Mouse (Mus musculus) liver, embryonic 13.5 days (tissue): ENCODE data around the gene Atp2b2. TPM values are rescaled to one million over a fixed set of nuclear protein-coding genes. Genes with fewer than 3 reads are reported as not detected.
"Not testable (repeated sequence)": the region's sequence is repeated elsewhere in the genome, so short reads cannot be mapped to it uniquely, and the experiment has no call there.

Source experiments
- ATAC-seq: fragments of 200-750 bp; cut with Nextera tagmentation; 2 replicates; pipeline ENCODE4 v1.8.0; 2017; ENCODE audit warnings: low read depth, mild to moderate bottlenecking, moderate number of reproducible peaks, moderate library complexity
- DNase-seq: peaks from one replicate; pipeline ENCODE4 v3.0.0; 2022
- H3K27ac ChIP-seq: fragments of 300-500 bp; sonication (generic); 2 replicates; pipeline ENCODE4 v1.5.1; 2015; ENCODE audit warnings: moderate library complexity, mild to moderate bottlenecking, inconsistent platforms
- H3K27me3 ChIP-seq: fragments of 300-500 bp; sonication (generic); 2 replicates; pipeline ENCODE4 v1.6.1; 2015; ENCODE audit warnings: mild to moderate bottlenecking, inconsistent platforms
- H3K36me3 ChIP-seq: fragments of 300-500 bp; sonication (generic); 2 replicates; pipeline ENCODE4 v1.6.1; 2015; ENCODE audit warnings: mild to moderate bottlenecking, inconsistent platforms
- H3K4me1 ChIP-seq: fragments of 300-500 bp; sonication (generic); replicated peaks from 2 replicates; pipeline ENCODE4 v1.6.1; 2015; ENCODE audit warnings: inconsistent platforms
- H3K4me2 ChIP-seq: fragments of 300-500 bp; sonication (generic); 2 replicates; pipeline ENCODE4 v1.6.1; 2015; ENCODE audit warnings: inconsistent platforms, mild to moderate bottlenecking, moderate library complexity
- H3K4me3 ChIP-seq: fragments of 300-500 bp; sonication (generic); replicated peaks from 2 replicates; pipeline ENCODE4 v1.5.1; 2015; ENCODE audit warnings: mild to moderate bottlenecking, inconsistent platforms
- H3K9ac ChIP-seq: fragments of 300-500 bp; sonication (generic); 2 replicates; pipeline ENCODE4 v1.6.1; 2015; ENCODE audit warnings: mild to moderate bottlenecking, inconsistent platforms
- H3K9me3 ChIP-seq: fragments of 300-500 bp; sonication (generic); replicated peaks from 2 replicates; pipeline ENCODE4 v1.6.1; 2016; ENCODE audit warnings: inconsistent platforms
- WGBS: fragments of 180-500 bp; shearing (Covaris S2); methylation state at CpG from one replicate; pipeline ENCODE4 v1.1.7; 2015; ENCODE audit not compliant: insufficient replicate concordance; 5-methylcytosine and 5-hydroxymethylcytosine counted together
- polyA plus RNA-seq: library from polyadenylated mRNA; unstranded; fragments of >200 nt; fragmentation: Nextera tagmentation; extraction: Ambion mirVana; gene quantifications from 2 replicates; pipeline ENCODE4 v1.2.1, GENCODE M21; 2015

Atp2b2 gene
- polyA plus RNA-seq, 1 experiment from 2014 or later = 0.58 TPM

DNA sequence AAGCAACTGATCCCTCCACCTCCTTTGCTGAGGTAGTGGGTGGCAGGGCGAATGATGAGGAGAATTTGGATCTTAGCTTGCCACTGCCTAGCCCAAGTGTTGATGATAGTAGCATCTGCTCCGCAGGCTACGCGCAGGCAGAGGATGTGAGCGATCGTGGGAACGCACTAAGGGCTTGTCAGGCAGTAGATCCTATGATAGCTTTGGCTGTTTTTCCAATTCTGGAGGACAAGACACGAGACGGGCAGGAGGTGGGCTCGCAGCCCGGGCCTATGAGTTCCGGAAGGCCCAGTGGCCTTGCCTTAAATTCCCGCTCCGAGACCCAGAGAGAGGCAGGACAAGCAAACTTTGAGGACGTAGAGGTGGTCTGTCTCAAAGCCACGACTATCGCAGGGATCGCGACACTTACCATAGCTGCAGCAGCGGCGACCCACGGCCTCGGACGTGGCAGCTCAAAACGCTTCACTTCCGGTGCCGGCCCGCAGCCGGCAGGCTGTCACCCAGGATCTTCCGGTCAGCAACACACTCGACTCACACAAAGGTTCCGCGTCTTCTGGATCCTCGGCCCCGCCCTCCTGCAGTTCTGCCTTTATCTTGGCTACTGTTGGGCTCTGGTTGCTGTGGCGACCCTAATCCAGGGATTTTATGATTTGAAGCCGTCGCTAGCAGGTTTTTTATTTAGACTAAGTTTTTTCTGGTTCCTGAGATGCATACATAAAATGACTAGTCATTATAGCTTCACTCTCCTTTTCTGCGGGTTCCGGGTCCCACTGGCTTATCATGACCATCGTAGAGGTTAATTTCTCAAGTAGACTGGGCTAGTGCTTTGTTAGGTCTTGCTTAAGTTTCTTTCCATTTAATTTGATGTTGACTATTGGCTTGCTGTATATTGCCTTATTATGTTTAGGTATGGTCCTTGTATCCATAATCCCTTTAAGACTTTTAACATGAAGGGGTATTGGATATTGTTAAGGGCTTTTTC is 301.9 kb downstream of the Atp2b2 start, which contains the start of gene Sec13:
Gene Sec13, minus strand, starts transcription at position 508 of the 982 bp plus-strand sequence.
- DNase-seq (peak; percentile 80), ATAC-seq (peak; percentile 81)
- 0 out of 2 replicates have a peak, but pooled peaks cover 2% of the 10 kb centered on the region for H3K27me3 ChIP-seq
- peak within 1 kb of the TSS; percentile 70 for H3K27ac ChIP-seq
- peak within 1 kb of the TSS; percentile 84 for H3K4me2 ChIP-seq
- H3K9me3 ChIP-seq = no peaks in the 10 kb centered on the region
- H3K4me1 ChIP-seq = peaks cover 23% of the 10 kb centered on the region
- WGBS = 7% methylated on average over 41 of the region's 41 CpGs
- peak within 1 kb of the TSS; percentile 83 for H3K4me3 ChIP-seq
- H3K36me3 ChIP-seq = peaks cover 26% of the 10 kb centered on the region
- peak within 1 kb of the TSS; percentile 90 for H3K9ac ChIP-seq

DNA sequence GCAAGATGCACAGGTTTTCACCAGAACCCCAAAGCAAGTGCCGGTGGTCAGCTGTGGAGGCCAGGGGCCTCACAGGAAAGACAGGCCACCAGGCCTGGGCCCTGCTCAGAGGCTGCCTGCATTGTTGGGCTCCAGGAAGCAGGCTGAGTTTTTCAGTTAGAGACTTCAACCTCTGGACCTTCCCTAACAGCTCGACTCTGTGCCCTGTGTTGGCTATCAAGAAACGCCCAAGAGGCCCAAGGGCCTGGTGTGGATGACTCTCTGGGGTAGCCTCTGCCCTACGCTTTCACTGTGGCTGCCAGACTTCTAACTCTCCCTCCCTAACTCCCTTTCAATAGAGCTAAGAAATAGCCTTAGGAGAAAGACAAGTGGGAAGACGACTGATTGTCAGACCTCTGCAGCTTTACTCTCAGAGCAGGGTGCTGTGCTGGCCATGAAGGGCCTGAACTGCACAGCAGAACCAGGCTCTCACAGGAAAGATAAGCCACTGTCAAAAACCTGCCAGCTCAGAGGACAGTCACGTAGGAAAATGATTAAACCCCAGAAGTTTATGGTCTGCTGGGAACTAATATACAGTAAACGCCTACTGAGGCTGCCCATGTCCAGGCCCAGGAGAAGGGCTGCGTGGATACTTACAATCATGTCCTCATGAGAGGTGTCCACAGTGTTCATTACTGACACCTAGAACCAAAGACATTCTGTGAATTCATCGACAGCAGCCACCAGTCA is 304.9 kb downstream of the Atp2b2 start:
- 73% methylated on average over 9 of the region's 9 CpGs for WGBS
- Histone ChIP-seq H3K9ac (no peak overlapping the region), H3K36me3 (peaks cover 53% of the 10 kb centered on the region), H3K27ac (no peak overlapping the region), H3K27me3 (no peaks in the 10 kb centered on the region), H3K4me3 (no peak overlapping the region), H3K4me2 (no peak overlapping the region), H3K9me3 (no peaks in the 10 kb centered on the region), H3K4me1 (peaks cover 18% of the 10 kb centered on the region)
- no peak for DNase-seq
- ATAC-seq = no peak

DNA sequence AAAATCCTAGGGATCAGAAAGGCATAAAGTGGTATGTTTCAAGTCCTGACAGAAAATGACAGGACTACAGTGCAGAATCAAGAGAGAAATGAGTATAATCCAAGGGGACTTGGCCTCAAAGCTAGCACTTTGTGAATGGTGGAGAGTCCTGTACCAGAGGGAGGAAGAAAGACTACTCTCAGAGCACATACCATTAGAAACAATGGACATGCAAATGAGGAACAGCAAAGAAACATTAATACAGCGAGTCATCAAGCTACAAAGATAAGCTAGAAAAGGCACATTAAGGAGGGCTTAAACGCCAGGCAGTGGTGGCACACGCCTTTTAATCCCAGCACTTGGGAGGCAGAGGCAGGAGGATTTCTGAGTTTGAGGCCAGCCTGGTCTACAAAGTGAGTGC is 311.1 kb downstream of the Atp2b2 start:
- ATAC-seq (no peak), DNase-seq (no peak)
- H3K9ac ChIP-seq = no peak overlapping the region
- no peaks in the 10 kb centered on the region for H3K27me3 ChIP-seq
- H3K4me2 ChIP-seq = no peak overlapping the region
- 76% methylated on average over 3 of the region's 3 CpGs for WGBS
- H3K27ac ChIP-seq = no peak overlapping the region
- no peaks in the 10 kb centered on the region for H3K9me3 ChIP-seq
- H3K4me3 ChIP-seq = no peak overlapping the region
- H3K4me1 ChIP-seq = no peaks in the 10 kb centered on the region
- peaks cover 97% of the 10 kb centered on the region for H3K36me3 ChIP-seq

DNA sequence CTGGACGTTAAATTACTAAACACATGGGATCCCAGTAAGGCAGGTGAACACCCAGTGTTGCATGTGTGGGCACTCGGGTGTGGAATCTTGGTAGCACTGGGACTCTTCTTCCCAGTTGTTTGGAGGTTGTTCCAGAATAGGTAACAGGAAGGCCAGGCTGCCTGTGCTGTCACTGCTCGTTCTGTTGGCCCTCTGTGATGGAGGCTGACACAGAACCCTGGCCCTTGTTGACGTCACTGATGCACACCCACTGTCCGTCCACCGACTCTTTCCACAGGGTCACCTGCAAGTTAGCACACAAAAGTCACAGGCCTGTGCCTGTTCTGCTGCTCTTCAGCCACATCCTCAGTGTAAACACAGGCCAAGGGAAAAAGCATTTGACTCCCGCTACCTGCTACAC is 314.2 kb downstream of the Atp2b2 start:
- 82% methylated on average over 7 of the region's 7 CpGs for WGBS
- H3K4me1 ChIP-seq = no peaks in the 10 kb centered on the region
- H3K4me2 ChIP-seq = no peak overlapping the region
- H3K9ac ChIP-seq = no peak overlapping the region
- H3K27ac ChIP-seq = no peak overlapping the region
- H3K27me3 ChIP-seq = no peaks in the 10 kb centered on the region
- no peak for DNase-seq
- no peak for ATAC-seq
- no peaks in the 10 kb centered on the region for H3K9me3 ChIP-seq
- H3K4me3 ChIP-seq = no peak overlapping the region
- H3K36me3 ChIP-seq = peaks cover 96% of the 10 kb centered on the region

DNA sequence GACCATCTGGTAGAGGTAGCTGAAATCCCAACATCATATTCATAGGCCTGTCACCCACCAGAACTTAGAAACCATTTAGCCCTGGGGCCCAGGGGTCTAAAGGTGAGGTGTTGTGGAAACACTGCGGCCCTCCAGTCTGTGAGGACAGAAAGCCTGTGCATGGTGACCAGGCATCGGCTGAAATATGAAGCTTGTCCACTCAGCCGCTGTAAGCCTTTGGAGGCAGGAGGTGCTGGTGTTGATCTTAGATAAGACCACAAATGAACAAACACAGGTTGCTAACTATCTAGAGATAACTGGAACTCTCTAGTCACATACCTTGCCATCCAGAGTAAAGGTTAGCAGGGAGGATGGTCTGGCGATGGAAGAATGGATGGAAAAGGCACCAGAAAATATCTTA is 321.4 kb downstream of the Atp2b2 start:
- Histone ChIP-seq H3K36me3 (peaks cover 86% of the 10 kb centered on the region), H3K4me2 (no peak overlapping the region), H3K9ac (no peak overlapping the region), H3K4me1 (peaks cover 15% of the 10 kb centered on the region), H3K27me3 (no peaks in the 10 kb centered on the region), H3K9me3 (no peaks in the 10 kb centered on the region), H3K27ac (peak overlapping the region; percentile 64), H3K4me3 (no peak overlapping the region)
- DNase-seq (no peak), ATAC-seq (peak; percentile 68)
- 76% methylated on average over 4 of the region's 4 CpGs for WGBS

DNA sequence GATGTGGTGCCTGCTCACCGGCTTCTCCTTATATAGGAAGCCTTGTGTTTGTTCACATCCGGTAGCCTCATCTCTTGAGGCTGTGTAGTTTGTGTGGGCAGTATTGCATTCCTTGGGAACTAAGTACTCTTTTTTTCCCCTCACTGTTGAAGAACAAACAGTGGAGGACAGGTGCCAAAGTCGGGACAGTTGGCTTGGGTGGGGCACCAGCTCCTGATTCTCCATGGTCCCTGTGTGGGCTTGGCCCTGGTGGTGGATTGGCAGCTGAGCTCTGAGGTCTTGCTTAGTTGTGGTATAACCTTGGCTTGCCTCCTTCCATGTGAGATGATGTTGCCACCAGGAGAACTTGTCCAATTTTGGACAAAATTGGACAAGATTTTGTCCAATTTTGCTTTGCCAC is 322.5 kb downstream of the Atp2b2 start, which contains the start of gene Ghrl:
Gene Ghrl, minus strand, starts transcription at position 3 of the 400 bp plus-strand sequence.
- Histone ChIP-seq H3K36me3 (peaks cover 87% of the 10 kb centered on the region), H3K9ac (no peak within 1 kb of the TSS), H3K27ac (peak within 1 kb of the TSS; percentile 64), H3K9me3 (no peaks in the 10 kb centered on the region), H3K4me2 (no peak within 1 kb of the TSS), H3K4me1 (peaks cover 19% of the 10 kb centered on the region), H3K27me3 (no peaks in the 10 kb centered on the region), H3K4me3 (no peak within 1 kb of the TSS)
- 83% methylated on average over 3 of the region's 3 CpGs for WGBS
- DNase-seq (no peak), ATAC-seq (no peak)

DNA sequence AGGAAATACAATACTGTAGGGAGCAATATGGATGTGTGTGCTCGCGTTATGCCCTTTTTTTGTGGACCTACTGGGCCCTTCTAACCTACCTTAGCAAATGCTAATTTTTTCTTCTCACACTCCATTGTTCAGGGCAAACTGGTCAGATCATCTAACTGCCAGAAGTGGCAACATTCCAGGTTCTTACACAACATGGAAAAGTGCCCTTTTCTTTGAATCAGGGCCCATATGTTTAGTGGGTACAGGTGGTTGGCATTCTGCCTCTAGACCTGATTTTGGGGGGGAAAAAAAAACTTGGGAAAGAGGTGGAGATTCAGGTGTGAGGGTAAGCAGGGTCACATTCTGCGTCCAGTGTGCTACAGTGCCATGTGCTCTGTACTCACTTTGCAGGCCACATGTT is 324.9 kb downstream of the Atp2b2 start:
- Histone ChIP-seq H3K9me3 (no peaks in the 10 kb centered on the region), H3K36me3 (peaks cover 93% of the 10 kb centered on the region), H3K4me1 (peaks cover 25% of the 10 kb centered on the region), H3K9ac (no peak overlapping the region), H3K27me3 (no peaks in the 10 kb centered on the region), H3K27ac (no peak overlapping the region), H3K4me2 (no peak overlapping the region), H3K4me3 (no peak overlapping the region)
- WGBS = 77% methylated on average over 3 of the region's 3 CpGs
- no peak for ATAC-seq
- DNase-seq = no peak

DNA sequence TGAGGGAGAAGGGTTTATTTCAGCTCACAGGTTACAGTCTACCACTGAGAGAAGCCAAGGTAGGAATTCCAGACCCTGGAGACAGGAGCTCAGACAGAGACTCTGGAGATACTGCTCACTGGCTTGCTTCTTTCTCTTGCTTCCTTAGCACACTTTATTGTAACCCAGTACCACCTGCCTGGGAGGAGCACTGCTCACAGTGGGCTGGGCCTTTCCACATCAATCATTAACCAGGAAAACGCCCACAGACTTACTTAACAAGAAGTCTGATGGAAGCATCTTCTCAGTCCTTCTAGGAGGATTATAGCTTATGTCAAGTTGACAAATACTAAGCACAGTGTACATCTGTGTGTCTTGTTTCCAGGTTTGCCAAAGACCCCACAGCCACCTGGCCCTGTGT is 327.6 kb downstream of the Atp2b2 start:
- no peak overlapping the region for H3K9ac ChIP-seq
- no peak for ATAC-seq
- H3K27me3 ChIP-seq = no peaks in the 10 kb centered on the region
- H3K27ac ChIP-seq = peak overlapping the region; percentile 50; the same call in 1 of the 2 replicates
- H3K4me2 ChIP-seq = no peak overlapping the region
- DNase-seq = no peak
- H3K4me3 ChIP-seq = no peak overlapping the region
- peaks cover 14% of the 10 kb centered on the region for H3K4me1 ChIP-seq
- H3K9me3 ChIP-seq = no peaks in the 10 kb centered on the region
- whole genome bisulfite sequencing = 67% methylated on average over 1 of the region's 1 CpGs
- H3K36me3 ChIP-seq = peaks cover 98% of the 10 kb centered on the region

DNA sequence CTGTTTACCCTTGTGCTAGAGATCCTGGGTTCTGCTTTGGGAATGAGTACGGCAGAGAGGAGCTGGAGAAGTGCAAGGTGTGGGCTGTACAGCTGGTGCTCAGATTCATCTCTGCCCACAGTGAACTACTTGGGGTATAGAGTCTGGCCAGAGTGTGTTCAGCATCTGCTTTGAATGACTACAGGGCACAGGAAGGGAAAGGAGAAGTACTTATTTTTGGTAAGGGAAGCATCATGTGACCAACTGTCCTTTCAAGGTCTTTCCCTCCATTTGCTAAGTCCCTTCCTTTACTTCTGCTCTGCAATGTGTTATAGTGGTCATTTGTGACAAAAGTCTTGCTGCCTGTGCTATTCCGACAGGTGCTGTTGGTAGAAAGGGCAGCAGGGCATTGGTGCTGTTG is 328.1 kb downstream of the Atp2b2 start:
- ATAC-seq (no peak), DNase-seq (no peak)
- peaks cover 98% of the 10 kb centered on the region for H3K36me3 ChIP-seq
- H3K9ac ChIP-seq = no peak overlapping the region
- H3K27ac ChIP-seq = peak overlapping the region; percentile 50; the same call in 1 of the 2 replicates
- no peaks in the 10 kb centered on the region for H3K27me3 ChIP-seq
- H3K9me3 ChIP-seq = no peaks in the 10 kb centered on the region
- 61% methylated on average over 2 of the region's 2 CpGs for WGBS
- H3K4me2 ChIP-seq = no peak overlapping the region
- H3K4me3 ChIP-seq = no peak overlapping the region
- peaks cover 9% of the 10 kb centered on the region for H3K4me1 ChIP-seq

DNA sequence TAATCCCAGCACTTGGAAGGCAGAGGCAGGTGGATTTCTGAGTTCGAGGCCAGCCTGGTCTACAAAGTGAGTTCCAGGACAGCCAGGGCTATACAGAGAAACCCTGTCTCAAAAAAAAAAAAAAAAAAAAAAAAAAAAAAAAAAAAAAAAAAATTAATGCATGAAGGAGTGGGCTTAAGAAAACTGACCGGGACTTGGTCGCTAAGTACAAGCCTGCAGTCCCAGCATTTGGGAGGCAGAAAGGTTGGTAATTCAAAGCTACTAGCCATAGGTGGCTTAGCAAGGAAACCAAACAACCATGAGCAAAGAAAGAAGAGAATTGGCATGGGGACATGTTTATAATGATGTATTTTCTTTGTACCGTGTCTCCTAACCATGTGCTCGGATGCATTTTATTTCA is 329.0 kb downstream of the Atp2b2 start:
- H3K9ac ChIP-seq, H3K27me3 ChIP-seq, DNase-seq, H3K4me3 ChIP-seq, ATAC-seq, H3K27ac ChIP-seq, H3K4me2 ChIP-seq, H3K9me3 ChIP-seq, H3K4me1 ChIP-seq: not testable (repeated sequence)
- 79% methylated on average over 5 of the region's 5 CpGs for WGBS
- H3K36me3 ChIP-seq = peaks cover 98% of the 10 kb centered on the region

DNA sequence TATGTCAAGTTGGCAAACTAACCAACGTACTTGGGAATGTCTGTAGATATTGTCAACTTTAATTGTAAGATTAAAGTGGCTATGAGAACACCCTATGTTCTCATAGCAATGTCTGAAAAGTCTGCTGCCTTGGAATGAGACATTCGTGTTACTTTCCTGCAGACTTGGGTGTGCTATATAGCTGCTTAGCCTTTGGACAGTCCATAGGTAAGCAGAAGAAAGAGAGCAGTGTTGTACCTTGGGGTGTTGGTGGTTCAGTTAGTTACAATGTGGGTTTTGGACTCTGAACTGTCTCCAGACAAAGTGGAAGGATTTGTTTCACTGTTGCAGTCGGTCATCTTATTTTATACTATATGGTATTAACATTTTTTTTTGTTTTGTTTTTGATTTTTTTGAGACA is 329.7 kb downstream of the Atp2b2 start:
- no peak for DNase-seq
- H3K9ac ChIP-seq = no peak overlapping the region
- no peak overlapping the region for H3K27ac ChIP-seq
- H3K4me2 ChIP-seq = no peak overlapping the region
- peaks cover 99% of the 10 kb centered on the region for H3K36me3 ChIP-seq
- no peak overlapping the region for H3K4me3 ChIP-seq
- H3K27me3 ChIP-seq = no peaks in the 10 kb centered on the region
- no peak for ATAC-seq
- peaks cover 9% of the 10 kb centered on the region for H3K4me1 ChIP-seq
- 82% methylated on average over 3 of the region's 3 CpGs for WGBS
- no peaks in the 10 kb centered on the region for H3K9me3 ChIP-seq
